Mouse (Mus musculus) liver, adult 2 months (tissue): ENCODE data around the gene Cypt15.

ENCODE experiments used
- CTCF ChIP-seq: fragments of 200-500 bp; IDR thresholded peaks from 2 replicates; pipeline ENCODE4 v1.5.1; 2011; ENCODE audit warnings: low read depth, low read length, control low read depth
- POLR2A ChIP-seq: fragments of 200-500 bp; IDR thresholded peaks from 2 replicates; pipeline ENCODE4 v1.6.1; 2011; ENCODE audit warnings: low read length, control low read depth; ENCODE audit not compliant: insufficient read depth; ENCODE audit errors: extremely low read depth

- TF ChIP-seq POLR2A (no peak), CTCF (no peak)
Observed at GRCm38 (mm10) chrX:39383806-39384205, 37.7 kb downstream of the Cypt15 start.
